Mouse (Mus musculus) liver, embryonic 11.5 days (tissue): ENCODE measurements around the gene Olfr263. TPM values are rescaled to one million over a fixed set of nuclear protein-coding genes. Genes with fewer than 3 reads are reported as not detected.

ENCODE experiments used
- ATAC-seq: fragments of 200-750 bp; cut with Nextera tagmentation; replicated peaks from 2 replicates; pipeline ENCODE4 v1.8.0; 2017; ENCODE audit warnings: moderate number of reproducible peaks, mild to moderate bottlenecking, moderate TSS enrichment, moderate library complexity; ENCODE audit not compliant: low FRiP score
- DNase-seq: peaks from one replicate; pipeline ENCODE4 v3.0.0-alpha.2; 2017; ENCODE audit warnings: low spot score
- H3K27ac ChIP-seq: fragments of 300-500 bp; sonication (generic); 2 replicates; pipeline ENCODE4 v1.5.1; 2014; ENCODE audit warnings: mild to moderate bottlenecking, low read depth, low read length, control low read depth
- H3K27me3 ChIP-seq: fragments of 300-500 bp; sonication (generic); replicated peaks from 2 replicates; pipeline ENCODE4 v1.6.1; 2014; ENCODE audit warnings: low read length, mixed read lengths; ENCODE audit not compliant: control insufficient read depth, insufficient read depth
- H3K36me3 ChIP-seq: fragments of 300-500 bp; sonication (generic); 2 replicates; pipeline ENCODE4 v1.6.1; 2014; ENCODE audit warnings: mild to moderate bottlenecking, low read length, moderate library complexity, mixed read lengths; ENCODE audit not compliant: control insufficient read depth, insufficient read depth
- H3K4me1 ChIP-seq: fragments of 300-500 bp; sonication (generic); replicated peaks from 2 replicates; pipeline ENCODE4 v1.6.1; 2014; ENCODE audit warnings: low read length, mixed read lengths; ENCODE audit not compliant: control insufficient read depth, insufficient read depth
- H3K4me2 ChIP-seq: fragments of 300-500 bp; sonication (generic); 2 replicates; pipeline ENCODE4 v1.6.1; 2014; ENCODE audit warnings: mild to moderate bottlenecking, control low read depth, moderate library complexity
- H3K4me3 ChIP-seq: fragments of 300-500 bp; sonication (generic); 2 replicates; pipeline ENCODE4 v1.5.1; 2014; ENCODE audit warnings: low read depth, low read length, control low read depth
- H3K9ac ChIP-seq: fragments of 300-500 bp; sonication (generic); 2 replicates; pipeline ENCODE4 v1.6.1; 2014; ENCODE audit warnings: low read depth, low read length, control low read depth
- H3K9me3 ChIP-seq: fragments of 300-500 bp; sonication (generic); 2 replicates; pipeline ENCODE4 v1.6.1; 2016; ENCODE audit warnings: low read length, inconsistent platforms, mixed read lengths; ENCODE audit not compliant: control insufficient read depth
- WGBS: fragments of 180-500 bp; shearing (Covaris S2); extraction: QIAGEN DNeasy Blood & Tissue Kit; methylation state at CpG from one replicate; pipeline ENCODE4 v1.1.7; 2014; 5-methylcytosine and 5-hydroxymethylcytosine counted together
- polyA plus RNA-seq: library from polyadenylated mRNA; unstranded; fragments of >200 nt; fragmentation: Nextera tagmentation; extraction: Ambion mirVana; gene quantifications from 2 replicates; pipeline ENCODE4 v1.2.1, GENCODE M21; 2014

Gene Olfr263
- polyA plus RNA-seq, 1 experiment from 2014 or later: not detected

DNA sequence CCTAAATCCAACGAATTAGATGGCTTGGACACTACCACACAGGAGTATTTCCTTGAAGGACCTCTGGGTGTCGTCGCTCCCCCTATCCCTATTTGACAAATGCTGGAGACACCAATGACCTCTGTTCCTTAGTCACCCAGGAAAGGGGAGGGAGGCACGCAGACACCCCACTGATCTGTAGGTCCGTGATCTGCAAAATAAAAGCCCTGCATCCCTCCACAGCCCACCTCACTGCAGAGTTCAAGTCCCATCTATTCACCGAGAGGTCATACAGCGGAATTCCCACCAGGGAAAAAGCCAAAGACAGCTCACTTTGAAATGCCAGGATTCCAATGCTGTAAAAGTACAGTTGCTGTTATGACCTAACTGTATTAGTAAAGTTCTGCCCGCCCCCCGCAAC, 28.6 kb downstream of the Olfr263 start:
- H3K4me1 ChIP-seq: no peaks in the 10 kb centered on the region
- no peaks in the 10 kb centered on the region for H3K27me3 ChIP-seq
- no peaks in the 10 kb centered on the region for H3K9me3 ChIP-seq
- no peak overlapping the region for H3K27ac ChIP-seq
- WGBS: 11% methylated on average over 9 of the region's 9 CpGs
- ATAC-seq (no peak), DNase-seq (no peak)
- peak overlapping the region; percentile 60; the same call in 1 of the 2 replicates for H3K4me3 ChIP-seq
- H3K9ac ChIP-seq: no peak overlapping the region
- H3K36me3 ChIP-seq: no peaks in the 10 kb centered on the region
- H3K4me2 ChIP-seq: peak overlapping the region; percentile 71

DNA sequence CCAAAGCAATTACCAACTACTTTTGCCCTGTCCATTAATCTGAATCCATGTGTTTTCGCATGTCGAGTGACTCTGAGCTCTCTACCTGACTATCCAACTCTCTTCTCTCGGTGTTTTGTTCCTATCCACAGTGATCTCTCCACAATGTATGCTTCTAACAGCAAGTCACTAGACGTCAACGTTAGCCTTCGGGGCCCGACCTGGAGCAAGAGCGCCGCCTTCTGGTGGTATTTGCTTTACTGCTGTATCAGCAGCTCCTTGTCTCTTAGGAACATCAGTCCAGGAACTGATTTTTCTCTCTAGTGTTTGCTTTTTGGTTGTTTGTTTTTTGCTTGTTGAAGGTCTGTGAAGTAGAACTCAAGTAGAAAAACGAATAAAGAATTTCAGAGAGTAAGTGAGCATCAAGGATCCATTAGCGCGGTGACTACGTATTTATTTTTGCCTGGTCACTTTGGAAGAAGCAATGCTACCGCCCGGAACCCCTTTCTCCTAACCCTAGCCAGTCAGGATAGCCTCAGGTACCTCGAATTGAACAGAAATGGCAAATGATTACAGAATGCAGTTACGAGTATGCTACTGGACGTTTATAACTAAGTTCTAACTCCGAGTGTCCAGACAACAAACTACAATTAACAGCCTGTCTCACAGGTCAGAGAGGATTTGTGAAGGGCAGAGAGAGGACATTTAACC, 29.5 kb downstream of the Olfr263 start:
- peak overlapping the region; percentile 71 for H3K4me2 ChIP-seq
- 0 out of 2 replicates have a peak, but pooled peaks have one; percentile 40 for ATAC-seq
- H3K9ac ChIP-seq: no peak overlapping the region
- peak; percentile 80 for DNase-seq
- H3K27me3 ChIP-seq: no peaks in the 10 kb centered on the region
- 1% methylated on average over 19 of the region's 19 CpGs for WGBS
- H3K36me3 ChIP-seq: no peaks in the 10 kb centered on the region
- H3K27ac ChIP-seq: no peak overlapping the region
- no peaks in the 10 kb centered on the region for H3K9me3 ChIP-seq
- H3K4me3 ChIP-seq: peak overlapping the region; percentile 60
- no peaks in the 10 kb centered on the region for H3K4me1 ChIP-seq

DNA sequence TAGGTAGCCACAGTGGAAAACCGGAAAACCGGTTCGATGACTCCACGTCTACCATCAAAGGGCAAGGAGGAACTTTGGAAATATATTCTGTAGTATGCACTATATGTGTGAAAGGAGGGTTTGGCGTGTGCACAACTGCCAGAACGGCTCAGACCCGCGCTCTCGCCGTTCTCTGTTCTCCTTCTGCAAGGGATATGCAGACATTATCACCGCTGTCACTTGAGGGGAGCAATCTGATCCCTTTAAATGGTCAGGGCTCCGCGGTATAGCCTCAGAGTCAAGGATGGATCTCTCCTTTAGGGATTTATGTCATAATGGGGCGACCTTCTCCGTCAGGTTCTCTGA, 30.0 kb downstream of the Olfr263 start:
- Histone ChIP-seq H3K9me3 (no peaks in the 10 kb centered on the region), H3K4me3 (peak overlapping the region; percentile 60), H3K36me3 (no peaks in the 10 kb centered on the region), H3K9ac (no peak overlapping the region), H3K27me3 (no peaks in the 10 kb centered on the region), H3K27ac (no peak overlapping the region), H3K4me1 (no peaks in the 10 kb centered on the region), H3K4me2 (peak overlapping the region; percentile 71)
- DNase-seq: peak; percentile 51
- no peak for ATAC-seq
- WGBS: under 1% methylated on average over 15 of the region's 15 CpGs

DNA sequence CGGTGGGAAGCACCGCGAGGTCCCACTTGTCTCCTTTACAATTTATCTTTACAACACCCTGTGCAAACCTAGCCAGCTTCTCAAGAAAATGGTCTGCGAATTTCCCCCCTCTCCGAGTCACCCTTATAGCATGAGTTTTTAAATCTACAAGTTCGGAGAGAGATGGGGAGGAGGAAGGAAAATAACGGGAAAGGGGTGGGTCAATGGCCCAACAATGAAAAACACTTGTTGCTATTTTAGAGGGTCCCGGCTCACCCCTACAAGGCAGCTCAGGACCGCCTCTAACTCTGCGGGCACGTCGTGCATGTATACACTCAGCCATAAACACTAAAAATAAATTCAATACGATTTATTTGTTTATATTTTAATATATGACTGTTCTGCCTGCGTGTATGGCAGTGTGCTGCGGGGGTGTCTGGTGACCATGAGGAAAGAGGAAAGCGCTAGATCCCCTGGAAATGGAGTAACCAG, 30.6 kb downstream of the Olfr263 start:
- H3K4me2 ChIP-seq: peak overlapping the region; percentile 71
- peak; percentile 30; the same call in 1 of the 2 replicates for ATAC-seq
- peak overlapping the region; percentile 60 for H3K4me3 ChIP-seq
- no peaks in the 10 kb centered on the region; the same call in 1 of the 2 replicates for H3K27me3 ChIP-seq
- H3K9ac ChIP-seq: peak overlapping the region; percentile 36; the same call in 1 of the 2 replicates
- DNase-seq: peak; percentile 48
- no peaks in the 10 kb centered on the region for H3K4me1 ChIP-seq
- no peaks in the 10 kb centered on the region for H3K9me3 ChIP-seq
- under 1% methylated on average over 16 of the region's 16 CpGs for WGBS
- no peak overlapping the region for H3K27ac ChIP-seq
- H3K36me3 ChIP-seq: no peaks in the 10 kb centered on the region

DNA sequence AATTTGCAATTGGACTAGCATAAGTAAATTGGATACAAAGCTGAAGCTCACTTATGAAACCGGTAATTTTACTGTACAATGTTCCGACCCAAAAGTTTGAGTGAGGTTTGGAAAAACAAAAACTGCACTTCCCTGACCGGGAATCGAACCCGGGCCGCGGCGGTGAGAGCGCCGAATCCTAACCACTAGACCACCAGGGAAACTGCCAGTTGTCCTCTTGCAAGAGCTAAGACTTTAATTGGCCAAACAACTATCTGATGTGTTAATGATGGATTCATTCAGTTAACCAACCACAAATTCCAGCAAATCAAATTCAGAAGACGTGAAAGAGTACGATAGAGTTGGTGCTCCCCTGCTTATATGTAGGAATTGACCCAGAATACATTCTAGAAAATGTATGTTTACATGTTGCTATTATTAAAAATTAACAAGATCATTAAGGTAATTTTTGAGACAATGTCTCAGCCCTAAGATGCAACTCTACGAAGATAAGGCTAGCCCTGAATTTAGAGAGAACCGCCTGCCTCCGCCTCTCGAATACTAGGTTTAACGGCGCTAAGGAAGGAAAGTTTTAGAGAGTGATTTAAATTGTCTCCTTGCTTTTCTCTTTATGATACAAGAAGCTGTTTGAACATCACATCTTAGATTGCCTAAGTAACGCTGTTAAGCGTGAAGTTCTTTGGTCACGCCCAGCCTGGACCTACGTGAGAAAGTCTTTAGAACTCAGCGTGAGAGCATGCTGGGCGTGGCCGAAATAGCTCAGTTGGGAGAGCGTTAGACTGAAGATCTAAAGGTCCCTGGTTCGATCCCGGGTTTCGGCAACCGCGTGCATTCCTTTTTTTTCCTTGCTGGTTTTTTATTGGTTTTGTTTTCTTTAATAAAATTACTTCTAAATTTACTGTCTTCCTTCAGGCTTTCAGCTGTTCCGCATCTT, 31.5 kb downstream of the Olfr263 start:
- peak; percentile 83 for ATAC-seq
- H3K27me3 ChIP-seq: no peaks in the 10 kb centered on the region; the same call in 1 of the 2 replicates
- peak overlapping the region; percentile 71 for H3K4me2 ChIP-seq
- no peaks in the 10 kb centered on the region for H3K9me3 ChIP-seq
- no peaks in the 10 kb centered on the region for H3K36me3 ChIP-seq
- no peak overlapping the region for H3K27ac ChIP-seq
- peak overlapping the region; percentile 36; the same call in 1 of the 2 replicates for H3K9ac ChIP-seq
- DNase-seq: peak; percentile 89
- WGBS: under 1% methylated on average over 32 of the region's 32 CpGs
- H3K4me1 ChIP-seq: no peaks in the 10 kb centered on the region
- peak overlapping the region; percentile 60 for H3K4me3 ChIP-seq

- no peaks in the 10 kb centered on the region for H3K36me3 ChIP-seq
- H3K27ac ChIP-seq: no peak overlapping the region
- ATAC-seq (no peak), DNase-seq (no peak)
- no peaks in the 10 kb centered on the region; the same call in 1 of the 2 replicates for H3K27me3 ChIP-seq
- H3K9ac ChIP-seq: no peak overlapping the region
- WGBS: 47% methylated on average over 2 of the region's 2 CpGs
- H3K4me3 ChIP-seq: peak overlapping the region; percentile 60
- no peaks in the 10 kb centered on the region; the same call in 1 of the 2 replicates for H3K4me1 ChIP-seq
- peak overlapping the region; percentile 71 for H3K4me2 ChIP-seq
- no peaks in the 10 kb centered on the region for H3K9me3 ChIP-seq
Measured at GRCm38 (mm10) chr13:21161591-21161990, 32.2 kb downstream of the Olfr263 start.

DNA sequence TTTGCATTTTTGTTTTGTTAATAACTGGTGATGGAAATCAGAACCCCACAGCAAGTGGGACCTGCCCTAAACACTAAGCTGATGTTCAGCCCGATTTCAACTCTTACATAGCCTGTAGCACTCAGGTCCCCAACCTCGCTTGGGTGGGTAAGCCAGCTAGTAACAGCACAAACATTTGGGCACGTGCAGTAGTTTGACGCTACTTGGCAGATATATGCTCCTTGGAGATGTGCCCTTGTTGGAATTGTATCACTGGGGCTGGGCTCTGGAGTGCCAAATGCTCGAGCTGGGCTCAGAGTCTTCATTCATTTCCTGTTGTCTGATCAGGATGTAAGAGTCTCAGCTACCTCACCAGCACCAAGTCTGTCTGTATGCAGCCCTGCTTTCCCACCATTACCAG, 33.2 kb downstream of the Olfr263 start:
- H3K9me3 ChIP-seq: no peaks in the 10 kb centered on the region
- no peak overlapping the region for H3K4me3 ChIP-seq
- no peaks in the 10 kb centered on the region for H3K36me3 ChIP-seq
- WGBS: 54% methylated on average over 5 of the region's 5 CpGs
- H3K4me1 ChIP-seq: no peaks in the 10 kb centered on the region; the same call in 1 of the 2 replicates
- 0 out of 2 replicates have a peak overlapping the region, but pooled peaks have one; percentile 22 for H3K4me2 ChIP-seq
- no peaks in the 10 kb centered on the region; the same call in 1 of the 2 replicates for H3K27me3 ChIP-seq
- H3K27ac ChIP-seq: no peak overlapping the region
- ATAC-seq (no peak), DNase-seq (no peak)
- H3K9ac ChIP-seq: no peak overlapping the region
